Comparison of ENCODE assay signal across 25 mouse cellular contexts in genomic region chr13:97631872-97632402, GRCm38 (mm10).
DNase-seq lines count a peak whose midpoint lies in the region; ATAC-seq lines count a peak whose summit lies in the region.
"Had no signal": no experiment of that assay in that cellular context is flagged by ENCODE, and none has a peak within 500 bp of the region (broad histone marks: within the 10 kb centered on the region; RNA-seq: fewer than 3 reads in every experiment).

No protein-coding gene starts in this region.

- intact Hi-C loops in heart, postnatal 10 days (cut with DNase I) = no loop called here
- intact Hi-C loops in left cerebral cortex, postnatal 36 days (cut with DNase I) = loop anchor here (2.0 to 10.0 kb wide), 4 partner anchors 73 to 390 kb away; partner anchors contain the start of gene Enc1

- H3K27ac ChIP-seq in heart, embryonic 10.5 days = no peak overlapping the region
- 0 out of 2 replicates have a peak overlapping the region, but pooled peaks have one; percentile 7 for H3K27ac ChIP-seq in limb, embryonic 15.5 days
- H3K27ac ChIP-seq in limb, embryonic 10.5 days = no peak overlapping the region
- H3K27ac ChIP-seq in embryonic facial prominence, embryonic 14.5 days (replicated peaks; ENCODE audit: low read depth, low read length) = no peak overlapping the region; the same call in 1 of the 2 replicates
- H3K27ac ChIP-seq: hindbrain, embryonic 14.5 days; intestine, embryonic 15.5 days; liver, embryonic 15.5 days; lung, embryonic 15.5 days; midbrain, embryonic 13.5 days had no signal

- no peak overlapping the region for H3K4me3 ChIP-seq in heart, embryonic 10.5 days
- H3K4me3 ChIP-seq in limb, embryonic 15.5 days = no peak overlapping the region
- H3K4me3 ChIP-seq in limb, embryonic 10.5 days = no peak overlapping the region
- no peak overlapping the region for H3K4me3 ChIP-seq in embryonic facial prominence, embryonic 14.5 days (ENCODE audit: low read depth, low read length)
- H3K4me3 ChIP-seq: intestine, embryonic 15.5 days; liver, embryonic 15.5 days; lung, embryonic 15.5 days; megakaryocyte, embryonic 14.5 days; midbrain, embryonic 13.5 days had no signal

- no peak overlapping the region for H3K4me2 ChIP-seq in limb, embryonic 15.5 days
- 0 out of 2 replicates have a peak overlapping the region, but pooled peaks have one; percentile 24 for H3K4me2 ChIP-seq in embryonic facial prominence, embryonic 14.5 days (ENCODE audit: low read depth, low read length)
- H3K4me2 ChIP-seq: hindbrain, embryonic 14.5 days; intestine, embryonic 15.5 days; liver, embryonic 15.5 days; lung, embryonic 15.5 days; midbrain, embryonic 13.5 days had no signal

- no peak overlapping the region for H3K9ac ChIP-seq in limb, embryonic 15.5 days
- H3K9ac ChIP-seq in embryonic facial prominence, embryonic 14.5 days (ENCODE audit: low read depth, low read length) = no peak overlapping the region
- H3K9ac ChIP-seq: hindbrain, embryonic 14.5 days; intestine, embryonic 15.5 days; liver, embryonic 15.5 days; lung, embryonic 15.5 days; midbrain, embryonic 13.5 days had no signal

- peak; percentile 48 for DNase-seq in heart, embryonic 10.5 days (ENCODE audit: low spot score)
- DNase-seq in heart, postnatal 10 days = no peak
- no peak for DNase-seq in limb, embryonic 10.5 days (ENCODE audit: low spot score)
- DNase-seq in embryonic facial prominence, embryonic 14.5 days (ENCODE audit: low spot score) = peak; percentile 53
- DNase-seq in left cerebral cortex, postnatal 36 days (ENCODE audit: low spot score in 2 of 2) = peak; percentile 73 to 75
- no peak for DNase-seq in spleen, adult 18-20 months
- DNase-seq in urinary bladder, postnatal 36 days (ENCODE audit: low spot score in 2 of 2) = no peak
- DNase-seq: adrenal gland, adult 2 months; cerebellum, adult 18-20 months; cerebellum, postnatal 14 days; gastrocnemius, postnatal 10 days; heart, postnatal 36 days; kidney, adult 9 months; kidney, postnatal 25 days; liver; lung, postnatal 36 days; thymus, postnatal 14 days had no signal

- 79% methylated on average over 13 of the region's 13 CpGs for WGBS in heart, embryonic 10.5 days
- 66% methylated on average over 13 of the region's 13 CpGs for WGBS in limb, embryonic 15.5 days
- 91% methylated on average over 13 of the region's 13 CpGs for WGBS in limb, embryonic 10.5 days
- 64% methylated on average over 13 of the region's 13 CpGs for WGBS in embryonic facial prominence, embryonic 14.5 days

- H3K4me1 ChIP-seq in heart, embryonic 10.5 days = peaks cover 16% of the 10 kb centered on the region
- peaks cover 5% of the 10 kb centered on the region; the same call in 1 of the 2 replicates for H3K4me1 ChIP-seq in limb, embryonic 15.5 days
- H3K4me1 ChIP-seq in limb, embryonic 10.5 days = peaks cover 4% of the 10 kb centered on the region; the same call in 1 of the 2 replicates
- peaks cover 28% of the 10 kb centered on the region; the same call in 1 of the 2 replicates for H3K4me1 ChIP-seq in embryonic facial prominence, embryonic 14.5 days (ENCODE audit: control insufficient read depth, insufficient read depth, low read length)
- H3K4me1 ChIP-seq: intestine, embryonic 15.5 days; liver, embryonic 15.5 days; megakaryocyte, embryonic 14.5 days; midbrain, embryonic 13.5 days had no signal

- H3K27me3 ChIP-seq in heart, embryonic 10.5 days (ENCODE audit: insufficient read depth, poor library complexity, severe bottlenecking) = no peaks in the 10 kb centered on the region
- H3K27me3 ChIP-seq in limb, embryonic 15.5 days = no peaks in the 10 kb centered on the region
- no peaks in the 10 kb centered on the region for H3K27me3 ChIP-seq in limb, embryonic 10.5 days (ENCODE audit: low read depth, poor library complexity, severe bottlenecking)
- no peaks in the 10 kb centered on the region for H3K27me3 ChIP-seq in embryonic facial prominence, embryonic 14.5 days (replicated peaks; ENCODE audit: control insufficient read depth, insufficient read depth, low read length)
- H3K27me3 ChIP-seq: intestine, embryonic 15.5 days; lung, embryonic 15.5 days; midbrain, embryonic 13.5 days had no signal

- no peaks in the 10 kb centered on the region for H3K9me3 ChIP-seq in heart, embryonic 10.5 days
- no peaks in the 10 kb centered on the region for H3K9me3 ChIP-seq in limb, embryonic 15.5 days
- H3K9me3 ChIP-seq in limb, embryonic 10.5 days (replicated peaks) = no peaks in the 10 kb centered on the region
- no peaks in the 10 kb centered on the region for H3K9me3 ChIP-seq in embryonic facial prominence, embryonic 14.5 days (ENCODE audit: control insufficient read depth, low read length)
- H3K9me3 ChIP-seq: intestine, embryonic 15.5 days; liver, embryonic 15.5 days; lung, embryonic 15.5 days; midbrain, embryonic 13.5 days had no signal

- ATAC-seq in limb, embryonic 15.5 days (ENCODE audit: insufficient number of reproducible peaks, low FRiP score, low TSS enrichment, low read depth) = no peak
- no peak for ATAC-seq in embryonic facial prominence, embryonic 14.5 days (ENCODE audit: low read depth)
- ATAC-seq: forebrain, embryonic 16.5 days; intestine, embryonic 15.5 days; midbrain, embryonic 13.5 days had no signal

- H3K36me3 ChIP-seq in heart, embryonic 10.5 days = no peaks in the 10 kb centered on the region
- no peaks in the 10 kb centered on the region for H3K36me3 ChIP-seq in limb, embryonic 15.5 days
- H3K36me3 ChIP-seq in limb, embryonic 10.5 days = no peaks in the 10 kb centered on the region
- H3K36me3 ChIP-seq in embryonic facial prominence, embryonic 14.5 days (ENCODE audit: control insufficient read depth, insufficient read depth, low read length) = no peaks in the 10 kb centered on the region
- H3K36me3 ChIP-seq: intestine, embryonic 15.5 days; liver, embryonic 15.5 days; lung, embryonic 15.5 days; midbrain, embryonic 13.5 days had no signal

Comparison
In these comparisons a context has a peak if more than half of its experiments do, and no peak if none do; other contexts are left out.
1. DNase-seq: peak in heart, embryonic 10.5 days (single experiment), embryonic facial prominence, embryonic 14.5 days (single experiment) and left cerebral cortex, postnatal 36 days (2 of 2); none in heart, postnatal 10 days (0 of 2), limb, embryonic 10.5 days (single experiment), spleen, adult 18-20 months (0 of 2) and urinary bladder, postnatal 36 days (0 of 2).